Mouse (Mus musculus): Measurements from ENCODE around the gene Gm11541. TPM values are rescaled to one million over a fixed set of nuclear protein-coding genes. Genes with fewer than 3 reads are reported as not detected.

Gene Gm11541
- polyA plus RNA-seq, 1 experiment: not detected

GRCm38 (mm10) chr11:94680639-94681038, 23.7 kb downstream of the Gm11541 start:
- H3K9me3 ChIP-seq (ENCODE audit: control insufficient read depth, low read length): peaks cover 2% of the 10 kb centered on the region; the same call in 1 of the 2 replicates
- peaks cover 18% of the 10 kb centered on the region for H3K4me1 ChIP-seq (ENCODE audit: control insufficient read depth)
- no peak overlapping the region for H3K4me3 ChIP-seq (replicated peaks)
- no peaks in the 10 kb centered on the region for H3K36me3 ChIP-seq (ENCODE audit: control insufficient read depth)
- peaks cover 2% of the 10 kb centered on the region; the same call in 1 of the 2 replicates for H3K27me3 ChIP-seq (ENCODE audit: control insufficient read depth)
- TF ChIP-seq GATA1 (IDR thresholded peaks at IDR 0.05; ENCODE audit: low read length) (no peak), TAL1 (IDR thresholded peaks at IDR 0.05; ENCODE audit: low read length) (no peak)

GRCm38 (mm10) chr11:94677607-94678145, 26.6 kb downstream of the Gm11541 start:
- peak overlapping the region; percentile 87 for H3K4me3 ChIP-seq (replicated peaks)

GRCm38 (mm10) chr11:94676754-94677606, 27.3 kb downstream of the Gm11541 start, which contains the start of gene Xylt2:
Gene Xylt2, minus strand, starts transcription at chr11:94677515.
- TF ChIP-seq GATA1 (IDR thresholded peaks at IDR 0.05; ENCODE audit: low read length): no peak
- no peak for TF ChIP-seq TAL1 (IDR thresholded peaks at IDR 0.05; ENCODE audit: low read length)
- H3K36me3 ChIP-seq (ENCODE audit: control insufficient read depth): no peaks in the 10 kb centered on the region
- peaks cover 2% of the 10 kb centered on the region; the same call in 1 of the 2 replicates for H3K27me3 ChIP-seq (ENCODE audit: control insufficient read depth)
- H3K9me3 ChIP-seq (ENCODE audit: control insufficient read depth, low read length): peaks cover 2% of the 10 kb centered on the region; the same call in 1 of the 2 replicates
- H3K4me3 ChIP-seq (replicated peaks): peak within 1 kb of the TSS; percentile 87
- peaks cover 18% of the 10 kb centered on the region for H3K4me1 ChIP-seq (ENCODE audit: control insufficient read depth)

More at GRCm38 (mm10) chr11:94677607-94678145, 26.6 kb downstream of the Gm11541 start:
- Histone ChIP-seq H3K27me3 (ENCODE audit: control insufficient read depth) (peaks cover 2% of the 10 kb centered on the region; the same call in 1 of the 2 replicates), H3K4me1 (ENCODE audit: control insufficient read depth) (peaks cover 18% of the 10 kb centered on the region), H3K9me3 (ENCODE audit: control insufficient read depth, low read length) (peaks cover 2% of the 10 kb centered on the region; the same call in 1 of the 2 replicates), H3K36me3 (ENCODE audit: control insufficient read depth) (no peaks in the 10 kb centered on the region)
- no peak for TF ChIP-seq GATA1 (IDR thresholded peaks at IDR 0.05; ENCODE audit: low read length)
- TF ChIP-seq TAL1 (IDR thresholded peaks at IDR 0.05; ENCODE audit: low read length): no peak

GRCm38 (mm10) chr11:94676308-94676707, 28.0 kb downstream of the Gm11541 start:
- Histone ChIP-seq H3K4me1 (ENCODE audit: control insufficient read depth) (peaks cover 18% of the 10 kb centered on the region), H3K27me3 (ENCODE audit: control insufficient read depth) (peaks cover 2% of the 10 kb centered on the region; the same call in 1 of the 2 replicates), H3K36me3 (ENCODE audit: control insufficient read depth) (no peaks in the 10 kb centered on the region), H3K9me3 (ENCODE audit: control insufficient read depth, low read length) (peaks cover 2% of the 10 kb centered on the region; the same call in 1 of the 2 replicates), H3K4me3 (replicated peaks) (peak overlapping the region; percentile 87)
- TF ChIP-seq TAL1 (IDR thresholded peaks at IDR 0.05; ENCODE audit: low read length): no peak
- TF ChIP-seq GATA1 (IDR thresholded peaks at IDR 0.05; ENCODE audit: low read length): no peak

GRCm38 (mm10) chr11:94675446-94675845, 28.9 kb downstream of the Gm11541 start:
- no peak overlapping the region for H3K4me3 ChIP-seq (replicated peaks)
- peaks cover 18% of the 10 kb centered on the region for H3K4me1 ChIP-seq (ENCODE audit: control insufficient read depth)
- TF ChIP-seq GATA1 (IDR thresholded peaks at IDR 0.05; ENCODE audit: low read length) (no peak), TAL1 (IDR thresholded peaks at IDR 0.05; ENCODE audit: low read length) (no peak)
- peaks cover 2% of the 10 kb centered on the region; the same call in 1 of the 2 replicates for H3K27me3 ChIP-seq (ENCODE audit: control insufficient read depth)
- no peaks in the 10 kb centered on the region for H3K9me3 ChIP-seq (ENCODE audit: control insufficient read depth, low read length)
- peaks cover under 1% of the 10 kb centered on the region for H3K36me3 ChIP-seq (ENCODE audit: control insufficient read depth)

GRCm38 (mm10) chr11:94674984-94675383, 29.3 kb downstream of the Gm11541 start:
- H3K36me3 ChIP-seq (ENCODE audit: control insufficient read depth): peaks cover 6% of the 10 kb centered on the region
- peaks cover 18% of the 10 kb centered on the region for H3K4me1 ChIP-seq (ENCODE audit: control insufficient read depth)
- H3K9me3 ChIP-seq (ENCODE audit: control insufficient read depth, low read length): no peaks in the 10 kb centered on the region
- no peak overlapping the region for H3K4me3 ChIP-seq (replicated peaks)
- peaks cover 2% of the 10 kb centered on the region; the same call in 1 of the 2 replicates for H3K27me3 ChIP-seq (ENCODE audit: control insufficient read depth)
- TF ChIP-seq TAL1 (IDR thresholded peaks at IDR 0.05; ENCODE audit: low read length): no peak
- no peak for TF ChIP-seq GATA1 (IDR thresholded peaks at IDR 0.05; ENCODE audit: low read length)

GRCm38 (mm10) chr11:94665281-94665680, 39.0 kb downstream of the Gm11541 start:
- no peaks in the 10 kb centered on the region for H3K27me3 ChIP-seq (ENCODE audit: control insufficient read depth)
- H3K4me1 ChIP-seq (ENCODE audit: control insufficient read depth): no peaks in the 10 kb centered on the region
- TF ChIP-seq TAL1 (IDR thresholded peaks at IDR 0.05; ENCODE audit: low read length) (no peak), GATA1 (IDR thresholded peaks at IDR 0.05; ENCODE audit: low read length) (no peak)
- H3K9me3 ChIP-seq (ENCODE audit: control insufficient read depth, low read length): no peaks in the 10 kb centered on the region
- peaks cover 82% of the 10 kb centered on the region for H3K36me3 ChIP-seq (ENCODE audit: control insufficient read depth)
- no peak overlapping the region for H3K4me3 ChIP-seq (replicated peaks)

GRCm38 (mm10) chr11:94661344-94661743, 43.0 kb downstream of the Gm11541 start:
- H3K27me3 ChIP-seq (ENCODE audit: control insufficient read depth): no peaks in the 10 kb centered on the region
- peaks cover 5% of the 10 kb centered on the region for H3K4me1 ChIP-seq (ENCODE audit: control insufficient read depth)
- TF ChIP-seq TAL1 (IDR thresholded peaks at IDR 0.05; ENCODE audit: low read length): no peak
- no peak for TF ChIP-seq GATA1 (IDR thresholded peaks at IDR 0.05; ENCODE audit: low read length)
- H3K4me3 ChIP-seq (replicated peaks): no peak overlapping the region
- no peaks in the 10 kb centered on the region for H3K9me3 ChIP-seq (ENCODE audit: control insufficient read depth, low read length)
- H3K36me3 ChIP-seq (ENCODE audit: control insufficient read depth): peaks cover 83% of the 10 kb centered on the region
